ENCODE assay signal across 8 mouse cellular contexts in the genomic region with DNA sequence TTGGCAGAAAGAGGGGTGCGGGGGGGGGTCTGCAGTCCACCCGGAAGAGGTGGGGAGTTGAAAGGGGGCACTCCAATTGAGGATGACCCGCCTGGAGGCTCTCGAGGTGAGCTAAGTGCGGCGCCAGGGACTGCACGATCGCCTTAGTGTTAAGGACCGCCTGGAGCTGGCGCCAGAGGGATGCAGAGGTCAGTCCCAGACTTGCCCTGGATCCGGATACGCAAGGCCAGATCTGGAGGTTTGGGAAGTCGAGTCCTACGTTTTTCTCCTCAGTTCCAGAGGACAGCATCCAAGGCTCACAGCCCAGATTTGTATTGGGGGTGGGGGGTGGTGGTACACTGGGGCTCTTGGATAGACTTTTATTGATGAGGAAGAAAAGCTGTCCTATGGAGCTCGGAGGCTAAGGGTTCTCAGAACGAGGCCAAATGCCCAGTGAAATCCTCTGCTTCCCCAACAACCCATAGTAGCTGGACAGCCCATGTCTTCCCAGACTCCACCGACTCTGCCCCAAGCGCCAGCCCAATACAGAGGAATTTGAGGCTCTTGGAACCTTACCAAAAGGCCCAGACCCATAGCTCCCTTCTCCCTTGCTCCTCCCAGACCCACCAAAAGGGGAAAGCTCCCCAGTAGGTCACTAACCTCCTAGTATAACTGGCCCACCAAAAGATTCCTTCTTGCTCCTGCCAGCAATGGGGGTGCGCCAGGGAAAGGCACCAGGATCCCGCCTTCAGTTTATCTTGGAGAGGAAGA. TPM values are rescaled to one million over a fixed set of nuclear protein-coding genes. Genes with fewer than 3 reads are reported as not detected.
DNase-seq lines count a peak whose midpoint lies in the region; ATAC-seq and TF ChIP-seq lines count a peak whose summit lies in the region.

No protein-coding gene starts in this region.

- in situ Hi-C loops in ES-E14 (cut with MboI; ENCODE audit: low sequenced_read_pairs in 2 of 2, unreplicated experiment in 2 of 2), result loop anchor here (5.0 to 25.0 kb wide), 5 partner anchors 347 to 1209 kb away; a partner anchor contains a TSS

- intact Hi-C loops in heart, postnatal 25 days (cut with DNase I), result loop anchor here (5.0 to 10.0 kb wide), 2 partner anchors 252 to 349 kb away; a partner anchor contains a TSS

- no peak overlapping the region for H3K27ac ChIP-seq in heart, embryonic 12.5 days (ENCODE audit: poor library complexity, severe bottlenecking)
- no peak overlapping the region for H3K27ac ChIP-seq in ES-E14 (ENCODE audit: insufficient read depth, low read depth, low read length, poor library complexity, severe bottlenecking)
- H3K27ac ChIP-seq in heart, postnatal 0 days (ENCODE audit: low read depth), result no peak overlapping the region
- peak overlapping the region; percentile 91 for H3K27ac ChIP-seq in midbrain, embryonic 13.5 days

- no peak for ATAC-seq in heart, embryonic 12.5 days (ENCODE audit: insufficient number of reproducible peaks, low FRiP score)
- no peak for ATAC-seq in heart, postnatal 0 days (ENCODE audit: insufficient read depth, low read depth)
- peak; percentile 41 for ATAC-seq in midbrain, embryonic 13.5 days
- no peak for ATAC-seq in activated CD4-positive, CD25-positive, alpha-beta regulatory T cell, adult 4 months

- DNase-seq in heart, postnatal 25 days (ENCODE audit: low spot score), result no peak
- DNase-seq in ES-E14 (ENCODE audit: low read depth, low spot score), result no peak
- DNase-seq in heart, postnatal 0 days (ENCODE audit: low spot score), result no peak
- DNase-seq in adrenal gland, adult 8-10 months, result no peak
- DNase-seq in right cerebral cortex, postnatal 36 days (ENCODE audit: low spot score in 2 of 2), result no peak

- H3K4me1 ChIP-seq in heart, embryonic 12.5 days (replicated peaks), result peaks cover 29% of the 10 kb centered on the region
- peaks cover 17 to 22% of the 10 kb centered on the region in 2 experiments for H3K4me1 ChIP-seq in ES-E14 (ENCODE audit: control insufficient read depth in 2 of 2, insufficient read depth in 2 of 2, low read length in 2 of 2, poor library complexity in 1 of 2)
- H3K4me1 ChIP-seq in heart, postnatal 0 days (ENCODE audit: control insufficient read depth, insufficient read depth), result no peaks in the 10 kb centered on the region; the same call in 1 of the 2 replicates
- peaks cover 69% of the 10 kb centered on the region for H3K4me1 ChIP-seq in midbrain, embryonic 13.5 days (replicated peaks)

- 3% methylated on average over 20 of the region's 20 CpGs for WGBS in heart, embryonic 12.5 days
- WGBS in heart, postnatal 0 days, result 3% methylated on average over 20 of the region's 20 CpGs
- WGBS in midbrain, embryonic 13.5 days, result 2% methylated on average over 20 of the region's 20 CpGs

- no peak for TF ChIP-seq EP300 in heart, postnatal 0 days (IDR thresholded peaks at IDR 0.05; ENCODE audit: low read depth)

- peak overlapping the region; percentile 40 for H3K4me3 ChIP-seq in heart, embryonic 12.5 days
- H3K4me3 ChIP-seq in ES-E14 (ENCODE audit: insufficient read depth in 1 of 2, low read depth in 1 of 2, low read length in 2 of 2, poor library complexity in 1 of 2, severe bottlenecking in 1 of 2), result peak overlapping the region; percentile 50 to 60
- peak overlapping the region; percentile 29 for H3K4me3 ChIP-seq in heart, postnatal 0 days (ENCODE audit: low read depth, low read length)
- peak overlapping the region; percentile 39 for H3K4me3 ChIP-seq in midbrain, embryonic 13.5 days (replicated peaks)

- H3K4me2 ChIP-seq in heart, embryonic 12.5 days, result peak overlapping the region; percentile 62
- peak overlapping the region; percentile 48 for H3K4me2 ChIP-seq in heart, postnatal 0 days (ENCODE audit: low read depth, low read length)
- H3K4me2 ChIP-seq in midbrain, embryonic 13.5 days (replicated peaks), result peak overlapping the region; percentile 54

- H3K9me3 ChIP-seq in heart, embryonic 12.5 days (replicated peaks), result no peaks in the 10 kb centered on the region
- H3K9me3 ChIP-seq in ES-E14 (ENCODE audit: control insufficient read depth, insufficient read depth, low read depth, low read length), result no peaks in the 10 kb centered on the region
- no peaks in the 10 kb centered on the region for H3K9me3 ChIP-seq in heart, postnatal 0 days (replicated peaks; ENCODE audit: control insufficient read depth, low read length)
- no peaks in the 10 kb centered on the region for H3K9me3 ChIP-seq in midbrain, embryonic 13.5 days

- peaks cover 86% of the 10 kb centered on the region for H3K27me3 ChIP-seq in heart, embryonic 12.5 days (replicated peaks)
- H3K27me3 ChIP-seq in heart, postnatal 0 days (ENCODE audit: control insufficient read depth, insufficient read depth, low read length), result peaks cover 94% of the 10 kb centered on the region
- peaks cover 80% of the 10 kb centered on the region for H3K27me3 ChIP-seq in midbrain, embryonic 13.5 days

- H3K36me3 ChIP-seq in heart, embryonic 12.5 days, result no peaks in the 10 kb centered on the region
- no peaks in the 10 kb centered on the region for H3K36me3 ChIP-seq in ES-E14 (ENCODE audit: control insufficient read depth, insufficient read depth, low read length, poor library complexity, severe bottlenecking)
- no peaks in the 10 kb centered on the region for H3K36me3 ChIP-seq in heart, postnatal 0 days (replicated peaks; ENCODE audit: control insufficient read depth, insufficient read depth, low read length)
- no peaks in the 10 kb centered on the region for H3K36me3 ChIP-seq in midbrain, embryonic 13.5 days

- no peak overlapping the region for H3K9ac ChIP-seq in heart, embryonic 12.5 days
- no peak overlapping the region for H3K9ac ChIP-seq in ES-E14 (ENCODE audit: insufficient read depth, low read depth, low read length, poor library complexity, severe bottlenecking)
- no peak overlapping the region for H3K9ac ChIP-seq in heart, postnatal 0 days (replicated peaks; ENCODE audit: low read depth, low read length)
- H3K9ac ChIP-seq in midbrain, embryonic 13.5 days (replicated peaks), result peak overlapping the region; percentile 62

- TF ChIP-seq CTCF in heart, postnatal 0 days (IDR thresholded peaks at IDR 0.05; ENCODE audit: low read depth), result no peak

TF ChIP-seq in ES-E14, 5 proteins besides CTCF, POLR2A, EP300 and RAD21:
- TF ChIP-seq ZC3H11A (IDR thresholded peaks at IDR 0.05; ENCODE audit: borderline replicate concordance, low read depth, low read length) (no peak), MAFK (IDR thresholded peaks at IDR 0.05; ENCODE audit: insufficient read depth, low read depth, low read length) (no peak), HCFC1 (IDR thresholded peaks at IDR 0.05; ENCODE audit: borderline replicate concordance, insufficient read depth, low read length) (no peak), CHD2 (IDR thresholded peaks at IDR 0.05; ENCODE audit: low read depth, low read length) (no peak), ZNF384 (IDR thresholded peaks at IDR 0.05; ENCODE audit: low read depth, low read length) (no peak)

RNA-seq across cellular contexts. Expression of a gene that starts 20.2 kb away (rescaled TPM):
- polyA plus RNA-seq in heart, embryonic 12.5 days (2016; fragmentation: Nextera tagmentation; extraction: Ambion mirVana), result 20.3 and 20.5 TPM in 2 replicates
- total RNA-seq in heart, postnatal 25 days (2021), result 10 to 100 TPM; 74.7 to 84.6 TPM
- total RNA-seq in ES-E14 (2012; rRNA removed), result 6.3 and 8.5 TPM in 2 replicates
- 14.5 and 24.3 TPM in 2 replicates for total RNA-seq in heart, postnatal 0 days (2014; rRNA removed; ENCODE audit: low replicate concordance)
- polyA plus RNA-seq in heart, postnatal 0 days (2015; fragmentation: Nextera tagmentation; extraction: Ambion mirVana), result 29.7 and 32.2 TPM in 2 replicates
- polyA plus RNA-seq in midbrain, embryonic 13.5 days (2015; fragmentation: Nextera tagmentation; extraction: Ambion mirVana), result 33.5 and 34.9 TPM in 2 replicates
- 10 to 100 TPM; 16.3 to 20.0 TPM for polyA plus RNA-seq in activated CD4-positive, CD25-positive, alpha-beta regulatory T cell, adult 4 months (2017; shearing (Covaris generic))
- 10 to 100 TPM; 39.3 to 55.2 (median 50.1) TPM for total RNA-seq in adrenal gland, adult 8-10 months (2022)
